Mouse (Mus musculus): ENCODE measurements around the gene Mpp4. TPM values are rescaled to one million over a fixed set of nuclear protein-coding genes. Genes with fewer than 3 reads are reported as not detected.
A peak's percentile ranks its signal among the peaks of the same experiment; 100 is the strongest.

Gene Mpp4
- total and polyA plus RNA-seq, 2 experiments: 2.3 to 7.6 TPM

- no peaks in the 10 kb centered on the region for H3K27me3 ChIP-seq (ENCODE audit: control insufficient read depth, insufficient read depth, low read length)
- no peak overlapping the region for H3K9ac ChIP-seq (ENCODE audit: low read depth, low read length)
- no peak overlapping the region for H3K27ac ChIP-seq (replicated peaks; ENCODE audit: insufficient read depth, low read depth, low read length)
- H3K79me2 ChIP-seq (ENCODE audit: control insufficient read depth, insufficient read depth, low read length): no peaks in the 10 kb centered on the region
- no peaks in the 10 kb centered on the region for H3K4me1 ChIP-seq (ENCODE audit: control insufficient read depth, insufficient read depth, low read length)
- no peak for DNase-seq (ENCODE audit: extremely low read depth, low read depth, low spot score)
- H3K4me3 ChIP-seq (ENCODE audit: insufficient read depth, low read depth, low read length): no peak overlapping the region
- whole genome bisulfite sequencing: 93% methylated on average over 9 of the region's 9 CpGs
- no peak for TF ChIP-seq CTCF (IDR thresholded peaks at IDR 0.05; ENCODE audit: low read depth, low read length)
- TF ChIP-seq POLR2A (IDR thresholded peaks at IDR 0.05; ENCODE audit: extremely low read depth, insufficient read depth, low read length): no peak
- H3K36me3 ChIP-seq (ENCODE audit: control insufficient read depth, insufficient read depth, low read length): peaks cover 77% of the 10 kb centered on the region
Observed at GRCm38 (mm10) chr1:59185410-59185809, 22.2 kb upstream of the Mpp4 start.

GRCm38 (mm10) chr1:59183045-59183444 is 19.9 kb upstream of the Mpp4 start:
- Histone ChIP-seq H3K27me3 (ENCODE audit: control insufficient read depth, insufficient read depth, low read length) (no peaks in the 10 kb centered on the region), H3K4me1 (ENCODE audit: control insufficient read depth, insufficient read depth, low read length) (no peaks in the 10 kb centered on the region), H3K9ac (ENCODE audit: low read depth, low read length) (no peak overlapping the region), H3K27ac (replicated peaks; ENCODE audit: insufficient read depth, low read depth, low read length) (no peak overlapping the region), H3K36me3 (ENCODE audit: control insufficient read depth, insufficient read depth, low read length) (peaks cover 78% of the 10 kb centered on the region), H3K79me2 (ENCODE audit: control insufficient read depth, insufficient read depth, low read length) (no peaks in the 10 kb centered on the region), H3K4me3 (ENCODE audit: insufficient read depth, low read depth, low read length) (no peak overlapping the region)
- TF ChIP-seq CTCF (IDR thresholded peaks at IDR 0.05; ENCODE audit: low read depth, low read length): no peak
- TF ChIP-seq POLR2A (IDR thresholded peaks at IDR 0.05; ENCODE audit: extremely low read depth, insufficient read depth, low read length): no peak
- WGBS: 91% methylated on average over 4 of the region's 4 CpGs
- no peak for DNase-seq (ENCODE audit: extremely low read depth, low read depth, low spot score)

- Histone ChIP-seq H3K27me3 (ENCODE audit: control insufficient read depth, insufficient read depth, low read length) (no peaks in the 10 kb centered on the region), H3K79me2 (ENCODE audit: control insufficient read depth, insufficient read depth, low read length) (no peaks in the 10 kb centered on the region), H3K27ac (replicated peaks; ENCODE audit: insufficient read depth, low read depth, low read length) (no peak overlapping the region), H3K4me3 (ENCODE audit: insufficient read depth, low read depth, low read length) (no peak overlapping the region), H3K36me3 (ENCODE audit: control insufficient read depth, insufficient read depth, low read length) (peaks cover 83% of the 10 kb centered on the region), H3K9ac (ENCODE audit: low read depth, low read length) (no peak overlapping the region), H3K4me1 (ENCODE audit: control insufficient read depth, insufficient read depth, low read length) (no peaks in the 10 kb centered on the region)
- no peak for DNase-seq (ENCODE audit: extremely low read depth, low read depth, low spot score)
- 97% methylated on average over 2 of the region's 2 CpGs for WGBS
- TF ChIP-seq CTCF (IDR thresholded peaks at IDR 0.05; ENCODE audit: low read depth, low read length) (no peak), POLR2A (IDR thresholded peaks at IDR 0.05; ENCODE audit: extremely low read depth, insufficient read depth, low read length) (no peak)
Observed at GRCm38 (mm10) chr1:59182373-59182772, 19.2 kb upstream of the Mpp4 start.

- Histone ChIP-seq H3K4me1 (ENCODE audit: control insufficient read depth, insufficient read depth, low read length) (peaks cover 4% of the 10 kb centered on the region; the same call in 1 of the 2 replicates), H3K79me2 (ENCODE audit: control insufficient read depth, insufficient read depth, low read length) (no peaks in the 10 kb centered on the region), H3K27me3 (ENCODE audit: control insufficient read depth, insufficient read depth, low read length) (no peaks in the 10 kb centered on the region), H3K27ac (replicated peaks; ENCODE audit: insufficient read depth, low read depth, low read length) (no peak overlapping the region), H3K4me3 (ENCODE audit: insufficient read depth, low read depth, low read length) (no peak overlapping the region), H3K36me3 (ENCODE audit: control insufficient read depth, insufficient read depth, low read length) (peaks cover 72% of the 10 kb centered on the region), H3K9ac (ENCODE audit: low read depth, low read length) (no peak overlapping the region)
- TF ChIP-seq CTCF (IDR thresholded peaks at IDR 0.05; ENCODE audit: low read depth, low read length) (no peak), POLR2A (IDR thresholded peaks at IDR 0.05; ENCODE audit: extremely low read depth, insufficient read depth, low read length) (no peak)
- WGBS: 94% methylated on average over 3 of the region's 3 CpGs
- DNase-seq (ENCODE audit: extremely low read depth, low read depth, low spot score): no peak
Observed at GRCm38 (mm10) chr1:59180003-59180402, 16.8 kb upstream of the Mpp4 start.

- DNase-seq (ENCODE audit: extremely low read depth, low read depth, low spot score): peak; percentile 56
- Histone ChIP-seq H3K79me2 (ENCODE audit: control insufficient read depth, insufficient read depth, low read length) (no peaks in the 10 kb centered on the region), H3K4me3 (ENCODE audit: insufficient read depth, low read depth, low read length) (no peak overlapping the region), H3K27ac (replicated peaks; ENCODE audit: insufficient read depth, low read depth, low read length) (no peak overlapping the region), H3K36me3 (ENCODE audit: control insufficient read depth, insufficient read depth, low read length) (peaks cover 62% of the 10 kb centered on the region), H3K4me1 (ENCODE audit: control insufficient read depth, insufficient read depth, low read length) (peaks cover 9% of the 10 kb centered on the region), H3K27me3 (ENCODE audit: control insufficient read depth, insufficient read depth, low read length) (no peaks in the 10 kb centered on the region), H3K9ac (ENCODE audit: low read depth, low read length) (no peak overlapping the region)
- TF ChIP-seq CTCF (IDR thresholded peaks at IDR 0.05; ENCODE audit: low read depth, low read length) (no peak), POLR2A (IDR thresholded peaks at IDR 0.05; ENCODE audit: extremely low read depth, insufficient read depth, low read length) (no peak)
- 86% methylated on average over 10 of the region's 10 CpGs for WGBS
Observed at GRCm38 (mm10) chr1:59178401-59178800, 15.2 kb upstream of the Mpp4 start.

- Histone ChIP-seq H3K4me1 (ENCODE audit: control insufficient read depth, insufficient read depth, low read length) (peaks cover 9% of the 10 kb centered on the region), H3K9ac (ENCODE audit: low read depth, low read length) (0 out of 2 replicates have a peak overlapping the region, but pooled peaks have one; percentile 30), H3K4me3 (ENCODE audit: insufficient read depth, low read depth, low read length) (no peak overlapping the region), H3K36me3 (ENCODE audit: control insufficient read depth, insufficient read depth, low read length) (peaks cover 47% of the 10 kb centered on the region), H3K79me2 (ENCODE audit: control insufficient read depth, insufficient read depth, low read length) (no peaks in the 10 kb centered on the region), H3K27me3 (ENCODE audit: control insufficient read depth, insufficient read depth, low read length) (no peaks in the 10 kb centered on the region), H3K27ac (replicated peaks; ENCODE audit: insufficient read depth, low read depth, low read length) (peak overlapping the region; percentile 74)
- 21% methylated on average over 10 of the region's 10 CpGs for WGBS
- TF ChIP-seq POLR2A (IDR thresholded peaks at IDR 0.05; ENCODE audit: extremely low read depth, insufficient read depth, low read length) (no peak), CTCF (IDR thresholded peaks at IDR 0.05; ENCODE audit: low read depth, low read length) (no peak)
- peak; percentile 91 for DNase-seq (ENCODE audit: extremely low read depth, low read depth, low spot score)
Observed at GRCm38 (mm10) chr1:59174514-59175373, 11.6 kb upstream of the Mpp4 start.
